Mouse (Mus musculus) erythroblast, embryonic 14.5 days (primary cell): ENCODE results near the gene Invs.

ENCODE experiments used
- GATA1 ChIP-seq: IDR thresholded peaks from 2 replicates; pipeline ENCODE4 v1.6.1; 2012; ENCODE audit warnings: low read length, inconsistent platforms, mixed read lengths
- TAL1 ChIP-seq: IDR thresholded peaks from 3 replicates; pipeline ENCODE4 v1.6.1; 2012; ENCODE audit warnings: low read length, inconsistent platforms, mixed read lengths

DNA sequence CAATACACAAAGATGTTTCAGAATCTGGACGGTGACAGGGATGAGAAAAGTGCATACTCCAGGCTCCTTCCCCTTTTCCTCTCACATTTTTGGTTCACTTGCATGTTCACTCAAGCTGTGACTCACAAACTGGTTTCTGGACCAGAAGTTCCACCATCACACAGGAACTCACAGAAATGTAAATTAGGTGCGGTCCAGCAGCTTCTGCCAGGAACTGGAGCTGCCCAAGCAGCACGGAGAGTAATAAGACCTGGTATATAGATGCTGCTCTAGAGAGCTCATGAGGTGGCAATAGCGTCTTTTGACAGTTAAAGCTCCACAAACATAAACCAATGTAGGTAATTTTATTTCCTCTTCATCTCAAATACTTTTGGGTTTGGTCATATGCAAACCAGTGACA is 37.1 kb upstream of the Invs start:
- TF ChIP-seq TAL1 (no peak), GATA1 (no peak)
